Mouse (Mus musculus) liver, embryonic 13.5 days (tissue): ENCODE measurements around the gene Nxph1. TPM values are rescaled to one million over a fixed set of nuclear protein-coding genes. Genes with fewer than 3 reads are reported as not detected.

Experiments
- ATAC-seq: fragments of 200-750 bp; cut with Nextera tagmentation; 2 replicates; pipeline ENCODE4 v1.8.0; 2017; ENCODE audit warnings: low read depth, mild to moderate bottlenecking, moderate number of reproducible peaks, moderate library complexity
- DNase-seq: peaks from one replicate; pipeline ENCODE4 v3.0.0; 2022
- H3K27ac ChIP-seq: fragments of 300-500 bp; sonication (generic); 2 replicates; pipeline ENCODE4 v1.5.1; 2015; ENCODE audit warnings: moderate library complexity, mild to moderate bottlenecking, inconsistent platforms
- H3K27me3 ChIP-seq: fragments of 300-500 bp; sonication (generic); 2 replicates; pipeline ENCODE4 v1.6.1; 2015; ENCODE audit warnings: mild to moderate bottlenecking, inconsistent platforms
- H3K36me3 ChIP-seq: fragments of 300-500 bp; sonication (generic); 2 replicates; pipeline ENCODE4 v1.6.1; 2015; ENCODE audit warnings: mild to moderate bottlenecking, inconsistent platforms
- H3K4me1 ChIP-seq: fragments of 300-500 bp; sonication (generic); replicated peaks from 2 replicates; pipeline ENCODE4 v1.6.1; 2015; ENCODE audit warnings: inconsistent platforms
- H3K4me2 ChIP-seq: fragments of 300-500 bp; sonication (generic); 2 replicates; pipeline ENCODE4 v1.6.1; 2015; ENCODE audit warnings: inconsistent platforms, mild to moderate bottlenecking, moderate library complexity
- H3K4me3 ChIP-seq: fragments of 300-500 bp; sonication (generic); replicated peaks from 2 replicates; pipeline ENCODE4 v1.5.1; 2015; ENCODE audit warnings: mild to moderate bottlenecking, inconsistent platforms
- H3K9ac ChIP-seq: fragments of 300-500 bp; sonication (generic); 2 replicates; pipeline ENCODE4 v1.6.1; 2015; ENCODE audit warnings: mild to moderate bottlenecking, inconsistent platforms
- H3K9me3 ChIP-seq: fragments of 300-500 bp; sonication (generic); replicated peaks from 2 replicates; pipeline ENCODE4 v1.6.1; 2016; ENCODE audit warnings: inconsistent platforms
- WGBS: fragments of 180-500 bp; shearing (Covaris S2); methylation state at CpG from one replicate; pipeline ENCODE4 v1.1.7; 2015; ENCODE audit not compliant: insufficient replicate concordance; 5-methylcytosine and 5-hydroxymethylcytosine counted together
- polyA plus RNA-seq: library from polyadenylated mRNA; unstranded; fragments of >200 nt; fragmentation: Nextera tagmentation; extraction: Ambion mirVana; gene quantifications from 2 replicates; pipeline ENCODE4 v1.2.1, GENCODE M21; 2015

The Nxph1 gene
- polyA plus RNA-seq, 1 experiment from 2014 or later: 0.08 TPM

GRCm38 (mm10) chr6:9061261-9062105 lies 113.3 kb downstream of the Nxph1 start:
- no peak overlapping the region for H3K27ac ChIP-seq
- ATAC-seq: no peak
- no peaks in the 10 kb centered on the region for H3K27me3 ChIP-seq
- no peaks in the 10 kb centered on the region for H3K4me1 ChIP-seq
- no peaks in the 10 kb centered on the region for H3K9me3 ChIP-seq
- WGBS: 61% methylated on average over 4 of the region's 4 CpGs
- no peak overlapping the region for H3K4me3 ChIP-seq
- H3K36me3 ChIP-seq: no peaks in the 10 kb centered on the region
- H3K9ac ChIP-seq: no peak overlapping the region
- no peak overlapping the region for H3K4me2 ChIP-seq
- DNase-seq: no peak

GRCm38 (mm10) chr6:9066435-9066834 lies 118.2 kb downstream of the Nxph1 start:
- H3K4me1 ChIP-seq: no peaks in the 10 kb centered on the region
- no peaks in the 10 kb centered on the region for H3K36me3 ChIP-seq
- DNase-seq (no peak), ATAC-seq (no peak)
- no peaks in the 10 kb centered on the region for H3K9me3 ChIP-seq
- H3K4me3 ChIP-seq: no peak overlapping the region
- H3K27ac ChIP-seq: no peak overlapping the region
- no peaks in the 10 kb centered on the region for H3K27me3 ChIP-seq
- 76% methylated on average over 3 of the region's 3 CpGs for WGBS
- no peak overlapping the region for H3K4me2 ChIP-seq
- H3K9ac ChIP-seq: no peak overlapping the region

- 57% methylated on average over 7 of the region's 7 CpGs for WGBS
Measured at GRCm38 (mm10) chr6:9069913-9070312, 121.7 kb downstream of the Nxph1 start.

GRCm38 (mm10) chr6:9076463-9076862 lies 128.2 kb downstream of the Nxph1 start:
- H3K36me3 ChIP-seq: no peaks in the 10 kb centered on the region
- H3K9ac ChIP-seq: no peak overlapping the region
- H3K27ac ChIP-seq: no peak overlapping the region
- H3K4me3 ChIP-seq: no peak overlapping the region
- H3K4me2 ChIP-seq: no peak overlapping the region
- no peaks in the 10 kb centered on the region for H3K9me3 ChIP-seq
- H3K27me3 ChIP-seq: no peaks in the 10 kb centered on the region
- no peaks in the 10 kb centered on the region for H3K4me1 ChIP-seq
- DNase-seq: no peak
- WGBS: 17% methylated on average over 2 of the region's 2 CpGs
- no peak for ATAC-seq

More at GRCm38 (mm10) chr6:9069913-9070312, 121.7 kb downstream of the Nxph1 start:
- Histone ChIP-seq H3K4me3 (no peak overlapping the region), H3K4me1 (no peaks in the 10 kb centered on the region), H3K36me3 (no peaks in the 10 kb centered on the region), H3K4me2 (no peak overlapping the region), H3K27ac (no peak overlapping the region), H3K27me3 (no peaks in the 10 kb centered on the region), H3K9me3 (no peaks in the 10 kb centered on the region), H3K9ac (no peak overlapping the region)
- ATAC-seq (no peak), DNase-seq (no peak)

GRCm38 (mm10) chr6:9077793-9078689 lies 129.8 kb downstream of the Nxph1 start:
- no peaks in the 10 kb centered on the region for H3K27me3 ChIP-seq
- WGBS: 42% methylated on average over 4 of the region's 4 CpGs
- no peak for ATAC-seq

GRCm38 (mm10) chr6:9083851-9084250 lies 135.6 kb downstream of the Nxph1 start:
- 53% methylated on average over 3 of the region's 3 CpGs for WGBS
- ATAC-seq (no peak), DNase-seq (no peak)

More at GRCm38 (mm10) chr6:9077793-9078689, 129.8 kb downstream of the Nxph1 start:
- Histone ChIP-seq H3K4me1 (no peaks in the 10 kb centered on the region), H3K4me2 (no peak overlapping the region), H3K9ac (no peak overlapping the region), H3K9me3 (no peaks in the 10 kb centered on the region), H3K36me3 (no peaks in the 10 kb centered on the region), H3K4me3 (no peak overlapping the region), H3K27ac (no peak overlapping the region)
- no peak for DNase-seq

GRCm38 (mm10) chr6:9097345-9097744 lies 149.1 kb downstream of the Nxph1 start:
- no peak for DNase-seq
- H3K27ac ChIP-seq: no peak overlapping the region
- H3K36me3 ChIP-seq: no peaks in the 10 kb centered on the region
- H3K4me1 ChIP-seq: no peaks in the 10 kb centered on the region
- no peak for ATAC-seq
- no peaks in the 10 kb centered on the region for H3K9me3 ChIP-seq
- no peak overlapping the region for H3K4me2 ChIP-seq
- no peak overlapping the region for H3K9ac ChIP-seq
- H3K4me3 ChIP-seq: no peak overlapping the region
- 53% methylated on average over 2 of the region's 2 CpGs for WGBS
- no peaks in the 10 kb centered on the region for H3K27me3 ChIP-seq

More at GRCm38 (mm10) chr6:9083851-9084250, 135.6 kb downstream of the Nxph1 start:
- no peaks in the 10 kb centered on the region for H3K27me3 ChIP-seq
- H3K36me3 ChIP-seq: no peaks in the 10 kb centered on the region
- H3K4me3 ChIP-seq: no peak overlapping the region
- no peak overlapping the region for H3K9ac ChIP-seq
- no peaks in the 10 kb centered on the region for H3K9me3 ChIP-seq
- no peak overlapping the region for H3K4me2 ChIP-seq
- H3K4me1 ChIP-seq: no peaks in the 10 kb centered on the region
- H3K27ac ChIP-seq: no peak overlapping the region

- H3K27me3 ChIP-seq: no peaks in the 10 kb centered on the region
- H3K36me3 ChIP-seq: no peaks in the 10 kb centered on the region
- DNase-seq: no peak
- H3K4me1 ChIP-seq: no peaks in the 10 kb centered on the region
- no peak overlapping the region for H3K4me3 ChIP-seq
- H3K9me3 ChIP-seq: no peaks in the 10 kb centered on the region
- H3K27ac ChIP-seq: no peak overlapping the region
- H3K4me2 ChIP-seq: no peak overlapping the region
- no peak for ATAC-seq
- no peak overlapping the region for H3K9ac ChIP-seq
Measured at GRCm38 (mm10) chr6:9107366-9107765, 159.1 kb downstream of the Nxph1 start.

- H3K27me3 ChIP-seq: no peaks in the 10 kb centered on the region
- H3K27ac ChIP-seq: no peak overlapping the region
- ATAC-seq (no peak), DNase-seq (no peak)
- H3K4me1 ChIP-seq: no peaks in the 10 kb centered on the region
- no peak overlapping the region for H3K9ac ChIP-seq
- H3K4me3 ChIP-seq: no peak overlapping the region
- WGBS: 51% methylated on average over 2 of the region's 2 CpGs
- H3K36me3 ChIP-seq: no peaks in the 10 kb centered on the region
- H3K9me3 ChIP-seq: no peaks in the 10 kb centered on the region
- H3K4me2 ChIP-seq: no peak overlapping the region
Measured at GRCm38 (mm10) chr6:9119136-9119535, 170.9 kb downstream of the Nxph1 start.

- Histone ChIP-seq H3K4me3 (no peak overlapping the region), H3K27me3 (no peaks in the 10 kb centered on the region), H3K4me2 (no peak overlapping the region), H3K36me3 (no peaks in the 10 kb centered on the region), H3K27ac (no peak overlapping the region), H3K9me3 (no peaks in the 10 kb centered on the region), H3K9ac (no peak overlapping the region), H3K4me1 (no peaks in the 10 kb centered on the region)
- ATAC-seq (no peak), DNase-seq (no peak)
- 85% methylated on average over 12 of the region's 12 CpGs for WGBS
Measured at GRCm38 (mm10) chr6:9124321-9124914, 176.2 kb downstream of the Nxph1 start.

GRCm38 (mm10) chr6:9133589-9134279 lies 185.5 kb downstream of the Nxph1 start:
- no peak for ATAC-seq
- H3K4me3 ChIP-seq: no peak overlapping the region
- 58% methylated on average over 3 of the region's 3 CpGs for WGBS

More at GRCm38 (mm10) chr6:9133589-9134279, 185.5 kb downstream of the Nxph1 start:
- no peaks in the 10 kb centered on the region for H3K4me1 ChIP-seq
- H3K27ac ChIP-seq: no peak overlapping the region
- no peak overlapping the region for H3K4me2 ChIP-seq
- no peak for DNase-seq
- H3K9ac ChIP-seq: no peak overlapping the region
- no peaks in the 10 kb centered on the region for H3K27me3 ChIP-seq
- H3K36me3 ChIP-seq: no peaks in the 10 kb centered on the region
- no peaks in the 10 kb centered on the region for H3K9me3 ChIP-seq
